Mouse (Mus musculus): Measurements from ENCODE around the gene 2900011O08Rik.
"Not testable (repeated sequence)": the region's sequence is repeated elsewhere in the genome, so short reads cannot be mapped to it uniquely, and the experiment has no call there.

Gene 2900011O08Rik

DNA sequence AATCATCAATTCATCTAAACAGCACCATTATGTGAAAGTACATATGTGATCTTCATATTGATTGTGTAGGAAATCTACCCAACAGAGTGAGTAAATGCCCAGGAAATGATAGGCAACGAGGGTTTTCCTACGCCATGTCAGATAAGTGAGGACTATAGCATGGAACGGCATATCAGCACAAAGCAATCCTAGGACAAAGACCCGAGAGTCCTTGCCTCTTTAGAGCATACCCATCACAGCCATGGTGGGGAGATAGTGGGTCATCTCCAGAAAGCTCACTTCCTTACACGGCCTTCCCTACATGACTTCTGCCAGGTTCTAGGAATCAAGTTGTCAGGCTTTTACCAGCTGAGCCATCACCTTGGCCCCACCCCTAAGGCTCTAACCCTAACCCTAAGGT, 73.5 kb downstream of the 2900011O08Rik start:
- no peak for DNase-seq (ENCODE audit: low read depth, low spot score)

DNA sequence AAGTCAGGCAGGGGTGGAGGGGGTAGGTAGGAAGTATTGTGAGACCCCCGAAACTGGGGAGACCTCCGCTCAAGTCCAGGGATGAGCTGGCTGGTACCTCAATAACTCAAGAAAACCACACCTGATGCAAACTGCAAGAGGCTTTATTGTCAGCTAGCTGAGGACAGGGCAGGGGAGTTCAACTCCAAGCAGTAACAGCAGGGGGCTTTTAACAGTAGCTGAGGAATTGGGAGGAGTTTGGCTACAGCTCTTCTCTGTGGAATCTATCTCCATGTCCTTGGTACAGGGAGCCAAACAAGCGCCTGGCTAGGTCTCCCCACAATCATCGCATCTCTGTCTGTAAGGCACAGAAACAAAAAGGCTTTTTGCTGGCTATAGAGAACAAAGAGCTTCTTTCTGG, 80.2 kb downstream of the 2900011O08Rik start:
- DNase-seq (ENCODE audit: low read depth, low spot score): peak; percentile 41

DNA sequence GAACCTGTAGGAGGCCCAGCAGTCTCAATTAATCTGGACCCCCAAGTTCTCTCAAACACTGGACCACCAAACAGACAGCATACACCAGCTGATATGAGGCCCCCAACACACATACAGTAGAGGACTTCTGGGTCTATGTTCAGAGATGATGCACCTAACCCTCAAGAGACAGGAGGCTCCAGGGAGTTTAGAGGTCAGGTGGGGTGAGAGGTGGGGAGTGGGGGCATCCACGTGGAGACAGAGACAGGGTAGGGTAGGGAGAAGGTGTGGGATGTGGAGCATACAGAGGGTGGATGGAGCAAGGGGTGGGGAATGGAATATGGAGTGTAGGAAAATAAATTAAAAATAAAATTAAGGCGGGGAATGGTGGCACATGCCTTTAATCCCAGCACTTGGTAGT, 82.3 kb downstream of the 2900011O08Rik start:
- DNase-seq (ENCODE audit: low read depth, low spot score): not testable (repeated sequence)

DNA sequence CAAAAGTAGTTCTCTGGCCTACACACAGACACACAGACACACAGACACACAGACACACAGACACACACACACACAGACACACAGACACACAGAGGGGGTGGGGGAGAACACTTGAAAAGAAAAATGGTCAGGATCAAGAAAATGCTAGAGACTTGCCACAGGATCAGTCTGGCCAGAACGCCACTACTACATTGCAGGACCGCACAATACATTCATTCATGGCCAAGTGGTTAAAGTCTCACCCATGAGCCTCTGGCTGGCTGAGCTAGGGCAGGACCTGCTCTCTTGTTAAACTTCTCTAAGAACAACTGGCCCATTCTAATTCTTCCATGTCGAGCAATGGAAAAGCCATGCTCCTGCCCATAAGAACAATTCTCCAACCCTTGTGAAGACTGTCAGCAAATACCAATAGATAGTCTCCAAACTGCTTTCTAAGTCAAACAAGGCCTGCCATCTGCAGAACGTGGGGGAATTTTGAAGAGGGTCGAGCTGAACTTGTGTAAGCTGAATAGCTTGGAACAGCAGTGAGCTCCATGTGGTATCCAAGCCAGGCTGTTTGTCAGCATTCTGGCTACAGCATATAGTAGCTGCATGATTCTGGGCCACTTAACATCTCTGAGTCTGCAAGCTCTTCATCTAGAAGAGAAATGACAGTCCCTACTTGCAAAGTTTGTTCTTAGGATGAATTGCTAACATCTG, 84.2 kb downstream of the 2900011O08Rik start:
- DNase-seq (ENCODE audit: low read depth, low spot score): no peak

DNA sequence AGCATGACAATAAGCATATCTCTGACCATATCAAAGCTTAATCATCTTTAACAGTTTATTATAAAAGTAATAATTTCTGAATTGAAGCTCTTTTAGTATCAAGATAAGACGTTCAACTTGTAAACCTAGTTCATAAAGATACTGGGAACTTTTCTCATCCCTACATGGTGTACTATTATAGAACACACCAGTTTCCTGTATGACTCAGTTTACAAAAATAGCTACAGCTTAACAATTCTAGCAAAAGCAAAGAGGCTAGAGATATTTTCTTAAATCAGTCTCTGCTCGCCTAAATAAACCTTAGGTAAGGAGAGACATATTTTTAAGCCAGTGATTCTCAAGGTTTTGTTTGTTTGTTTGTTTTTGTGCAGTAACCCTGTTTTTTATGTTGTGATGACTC, 96.5 kb downstream of the 2900011O08Rik start:
- DNase-seq (ENCODE audit: low read depth, low spot score): no peak

DNA sequence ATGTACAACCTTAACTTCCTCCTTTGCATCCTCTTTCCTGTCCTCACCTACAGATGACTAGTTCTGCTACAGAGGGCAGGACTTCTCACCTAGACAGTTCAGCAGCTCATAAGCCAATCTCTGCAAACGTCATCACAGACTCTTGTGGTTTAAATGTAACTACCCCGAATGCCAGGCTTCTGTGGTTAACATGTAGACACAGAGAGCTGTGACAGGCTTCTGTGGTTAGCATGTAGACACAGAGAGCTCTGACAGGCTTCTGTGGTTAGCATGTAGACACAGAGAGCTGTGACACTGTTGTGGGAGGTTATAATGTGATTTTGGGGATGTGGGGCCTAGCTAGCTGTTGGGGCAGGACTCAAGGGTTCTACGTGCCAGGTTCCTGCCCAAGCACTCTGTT, 101.8 kb downstream of the 2900011O08Rik start:
- no peak for DNase-seq (ENCODE audit: low read depth, low spot score)

DNA sequence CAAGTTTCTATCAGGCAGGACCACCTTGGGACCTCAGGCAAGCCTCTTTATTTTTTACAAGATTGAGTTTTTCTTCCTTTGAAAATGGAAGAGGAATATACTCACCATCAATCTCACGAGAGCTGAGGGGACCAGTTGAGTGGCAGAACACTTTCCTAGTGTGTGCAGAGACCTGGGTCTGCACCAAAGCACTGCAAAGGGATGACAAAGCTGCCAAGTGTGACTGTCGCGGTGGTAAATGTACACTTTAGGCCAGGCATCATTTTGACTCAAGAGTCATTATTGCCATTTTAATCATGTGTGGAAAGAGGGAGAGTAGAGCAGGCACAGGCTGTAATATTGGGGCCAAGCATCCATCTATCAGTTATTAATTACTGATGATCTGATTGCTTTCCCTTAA, 102.9 kb downstream of the 2900011O08Rik start:
- no peak for DNase-seq (ENCODE audit: low read depth, low spot score)

DNA sequence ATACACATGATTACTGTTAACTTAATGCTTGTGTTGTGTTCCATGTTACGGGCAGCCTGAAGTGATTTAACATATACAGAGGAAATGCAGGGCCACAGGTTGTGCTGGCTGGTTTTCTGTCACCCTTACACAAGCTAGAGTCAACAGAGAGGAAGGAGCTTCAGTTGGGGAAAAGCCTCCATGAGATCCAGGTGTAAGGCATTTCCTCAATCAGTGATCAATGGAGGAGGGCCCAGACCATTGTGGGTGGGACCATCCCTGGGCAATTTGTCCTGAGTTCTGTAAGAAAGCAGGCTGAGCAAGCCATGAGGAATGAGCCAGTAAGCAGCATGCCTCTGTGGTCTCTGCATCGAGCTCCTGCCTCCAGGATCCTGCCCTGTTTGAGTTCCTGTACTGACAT, 105.4 kb downstream of the 2900011O08Rik start:
- DNase-seq (ENCODE audit: low read depth, low spot score): no peak

DNA sequence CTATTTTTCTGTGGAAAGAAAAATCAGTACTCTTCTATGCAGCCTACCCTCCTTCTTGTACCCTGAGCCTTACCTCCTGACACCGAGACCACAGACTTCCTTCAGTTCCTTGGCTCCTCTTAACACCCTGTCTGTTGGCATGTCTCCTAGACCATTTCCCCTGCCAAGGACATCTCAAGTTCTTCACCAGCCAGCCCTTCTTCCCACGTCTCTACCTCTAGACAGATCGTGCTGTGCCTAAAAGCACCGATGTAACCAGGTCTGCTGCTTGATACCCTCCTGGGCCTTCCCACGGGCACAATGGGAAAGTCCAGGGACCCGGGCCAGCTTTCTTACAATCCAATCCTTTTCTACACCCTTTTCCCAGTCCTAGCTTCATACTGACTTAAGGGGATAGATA, 119.5 kb downstream of the 2900011O08Rik start:
- DNase-seq (ENCODE audit: low read depth, low spot score): no peak

DNA sequence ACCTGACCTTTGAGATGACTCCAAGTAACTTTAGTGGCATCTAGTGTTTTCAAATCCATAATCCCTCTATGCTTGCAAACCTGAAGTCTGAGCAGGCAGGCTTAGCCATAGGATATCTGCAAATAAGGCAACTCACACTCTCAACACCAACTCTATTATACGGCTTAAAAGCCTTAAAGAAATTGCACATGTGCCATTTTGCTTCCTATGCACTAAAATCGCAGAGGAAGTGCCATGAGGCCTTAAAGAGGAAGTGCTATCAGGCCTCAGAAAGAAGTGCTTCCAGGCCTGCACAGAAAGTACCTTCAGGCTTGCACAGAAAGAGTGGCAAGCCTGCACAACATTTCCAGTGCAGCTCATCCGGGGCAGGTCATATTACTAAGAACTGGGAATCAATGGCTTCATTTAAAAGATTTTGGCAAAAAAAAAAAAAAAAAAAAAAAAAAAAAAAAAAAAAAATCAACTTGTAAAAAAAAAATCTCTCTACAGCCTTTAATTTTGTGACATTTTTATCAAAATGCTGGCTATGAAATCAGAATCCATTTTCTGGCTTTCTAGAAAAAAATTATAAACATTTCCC, 123.3 kb downstream of the 2900011O08Rik start:
- DNase-seq (ENCODE audit: low read depth, low spot score): no peak

DNA sequence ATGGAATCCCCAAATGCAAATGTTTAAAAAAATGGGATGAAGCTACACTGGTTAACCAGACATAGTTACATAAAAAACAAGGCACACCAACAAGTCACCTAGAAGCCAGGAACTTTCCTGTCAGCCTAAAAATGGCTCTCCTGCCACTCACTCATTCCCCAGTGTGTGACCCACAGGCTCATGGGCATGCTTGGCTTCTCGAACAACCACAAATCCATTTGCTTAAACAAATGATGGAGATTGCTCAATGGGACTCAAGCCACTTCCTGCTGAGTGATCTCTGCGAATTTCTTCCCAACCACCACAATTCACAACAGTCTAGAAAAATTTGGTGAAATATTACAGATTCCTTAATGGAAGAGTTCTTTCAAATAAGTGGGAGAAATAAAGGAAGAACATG, 124.5 kb downstream of the 2900011O08Rik start:
- no peak for DNase-seq (ENCODE audit: low read depth, low spot score)

DNA sequence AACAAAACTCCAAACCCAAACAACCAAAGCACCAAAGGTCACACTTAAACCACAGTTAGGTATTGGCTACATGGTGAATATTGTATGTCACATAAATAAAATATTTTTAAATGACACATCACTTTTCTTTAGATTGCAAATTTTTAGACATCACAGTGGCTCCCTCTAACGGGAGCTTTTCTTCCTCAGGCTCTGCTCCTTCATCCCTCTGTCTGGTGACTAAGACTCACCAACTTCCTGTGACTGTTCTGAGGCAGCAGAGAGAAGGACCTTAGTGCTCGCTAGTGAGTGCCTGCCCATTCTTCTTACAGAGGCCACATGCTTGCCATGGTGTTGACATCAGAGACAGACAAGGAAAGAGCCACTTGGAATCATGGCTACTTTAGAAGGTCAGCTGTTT, 125.7 kb downstream of the 2900011O08Rik start:
- DNase-seq (ENCODE audit: low read depth, low spot score): no peak

DNA sequence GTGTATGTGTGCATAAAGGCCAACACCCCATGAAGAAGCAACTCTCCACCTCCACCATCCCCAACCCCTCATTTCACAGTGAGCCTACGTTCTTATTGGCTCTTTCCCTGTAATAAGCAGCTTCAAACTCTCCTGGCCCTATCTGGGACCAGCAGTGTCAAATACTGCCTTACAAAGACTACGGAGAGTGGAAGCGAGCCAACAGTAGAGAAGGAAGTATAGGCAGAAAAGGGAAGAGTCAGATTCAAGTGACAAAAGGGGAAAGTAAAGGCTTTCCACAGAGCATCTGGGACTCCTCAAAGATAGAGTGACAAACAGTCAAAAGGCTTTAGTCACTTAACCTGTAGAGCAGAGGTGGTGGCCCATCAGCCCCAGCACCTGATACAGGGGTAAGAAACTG, 126.3 kb downstream of the 2900011O08Rik start:
- DNase-seq (ENCODE audit: low read depth, low spot score): no peak

DNA sequence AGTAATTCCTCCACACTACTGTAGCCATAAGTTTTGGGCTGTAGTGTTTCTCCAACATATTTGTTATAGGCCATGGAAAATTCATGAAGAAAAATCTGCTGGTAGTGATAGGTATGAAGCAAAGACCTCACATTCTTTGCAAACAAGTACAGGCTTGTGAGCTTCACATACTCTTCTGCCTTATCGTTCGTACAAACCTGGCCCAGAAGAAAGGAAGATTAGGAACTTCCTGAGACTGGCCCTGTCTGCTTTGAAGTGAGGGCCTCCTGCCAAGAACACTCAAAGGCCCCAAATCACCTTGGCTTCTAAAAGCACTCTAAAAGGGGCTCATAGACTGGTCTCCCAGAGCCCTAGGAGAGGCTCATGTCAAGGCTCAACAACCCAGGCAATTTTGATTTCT, 130.9 kb downstream of the 2900011O08Rik start:
- DNase-seq (ENCODE audit: low read depth, low spot score): no peak

DNA sequence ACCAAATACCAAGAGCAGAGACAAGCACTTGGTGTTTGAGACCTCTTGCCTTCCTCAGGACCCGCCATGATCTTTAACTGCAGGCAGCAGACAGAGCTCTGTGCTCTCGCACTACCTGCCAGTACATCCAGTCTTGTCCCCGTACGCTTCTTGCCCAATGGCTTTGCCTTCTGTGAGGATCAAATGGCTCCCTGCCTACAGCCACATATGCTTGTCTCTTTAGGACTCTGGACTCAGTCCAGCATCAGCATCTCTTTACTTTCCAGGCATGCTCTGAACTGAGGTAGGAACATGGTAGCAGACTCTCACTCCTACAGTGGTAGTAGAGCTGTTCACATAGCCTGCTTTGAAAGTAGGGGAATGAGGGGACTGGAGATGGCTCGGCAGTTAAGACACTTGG, 134.5 kb downstream of the 2900011O08Rik start:
- no peak for DNase-seq (ENCODE audit: low read depth, low spot score)

DNA sequence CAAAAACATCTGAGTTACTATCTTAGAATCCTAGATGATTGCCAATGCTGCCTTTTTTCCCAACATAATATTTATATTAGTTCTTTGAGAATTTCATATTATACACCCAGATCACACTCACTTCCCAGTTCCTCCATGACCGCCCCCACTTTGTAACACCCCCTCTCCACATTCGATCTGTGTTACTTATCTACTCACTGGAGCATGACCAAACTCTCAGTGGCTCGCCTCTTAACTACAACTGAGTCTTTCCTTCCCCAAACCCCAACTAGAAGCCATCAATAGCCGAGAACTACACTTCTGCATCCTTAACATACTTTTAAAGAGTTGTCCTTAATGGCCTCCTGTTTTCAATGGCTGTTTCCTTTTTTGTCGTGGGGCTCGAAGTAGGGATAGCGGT, 135.2 kb downstream of the 2900011O08Rik start:
- DNase-seq (ENCODE audit: low read depth, low spot score): no peak

DNA sequence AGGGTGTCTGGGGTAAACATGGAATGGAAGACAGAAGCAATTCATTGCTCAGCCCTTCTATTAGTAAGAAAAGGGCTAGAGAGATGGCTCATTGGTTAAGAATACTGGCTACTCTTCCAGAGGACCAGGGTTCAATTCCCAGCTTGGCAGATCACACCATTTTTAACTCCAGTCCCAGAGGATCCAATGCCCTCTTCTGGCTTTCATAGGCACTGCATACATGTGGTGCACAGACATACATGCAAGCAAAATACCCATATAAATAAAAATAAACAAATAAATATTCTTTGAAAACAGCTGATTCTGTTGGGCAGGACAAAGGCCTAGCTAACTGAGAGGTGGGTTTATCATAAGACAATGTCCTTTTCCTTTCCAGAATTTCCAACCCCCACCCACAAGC, 136.2 kb downstream of the 2900011O08Rik start:
- DNase-seq (ENCODE audit: low read depth, low spot score): peak; percentile 32

DNA sequence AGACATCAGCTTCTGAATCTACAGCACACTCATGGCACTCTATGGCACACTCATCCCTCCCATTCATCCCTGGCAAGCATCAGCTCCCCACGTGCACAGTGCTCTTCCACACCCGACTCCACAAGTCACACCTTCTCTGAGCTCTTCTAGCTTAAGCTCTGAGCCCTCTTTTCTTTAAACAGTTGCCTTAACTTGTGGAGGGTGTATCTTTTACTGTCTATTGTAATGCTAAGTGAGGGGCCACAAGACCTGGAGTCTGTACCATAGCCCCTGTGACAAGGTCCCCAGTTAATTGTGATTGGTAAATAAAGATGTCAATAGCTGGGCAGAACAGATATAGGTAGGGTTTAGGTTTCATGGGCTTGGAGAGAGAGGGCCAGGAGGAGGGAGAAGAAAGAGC, 137.5 kb downstream of the 2900011O08Rik start:
- DNase-seq (ENCODE audit: low read depth, low spot score): peak; percentile 67

DNA sequence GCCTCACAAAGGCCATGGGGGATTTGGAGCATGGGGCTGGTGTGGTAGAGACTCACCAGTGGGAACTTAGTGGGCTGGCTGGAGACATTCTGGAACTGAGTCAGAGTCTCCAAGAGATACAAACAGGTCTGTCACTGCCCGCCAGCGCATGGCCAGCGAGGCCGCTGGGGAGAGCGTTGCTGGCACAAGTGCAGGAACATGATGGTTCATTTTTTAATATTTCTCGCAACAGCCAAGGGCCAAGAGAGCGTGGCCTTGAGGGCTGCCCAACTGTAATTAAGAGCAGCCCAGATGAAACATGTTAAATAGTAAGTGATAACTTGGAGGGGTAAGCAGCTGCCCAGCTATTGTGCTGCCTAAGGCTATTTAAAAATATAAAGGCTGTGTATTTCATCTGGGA, 138.3 kb downstream of the 2900011O08Rik start:
- no peak for DNase-seq (ENCODE audit: low read depth, low spot score)

DNA sequence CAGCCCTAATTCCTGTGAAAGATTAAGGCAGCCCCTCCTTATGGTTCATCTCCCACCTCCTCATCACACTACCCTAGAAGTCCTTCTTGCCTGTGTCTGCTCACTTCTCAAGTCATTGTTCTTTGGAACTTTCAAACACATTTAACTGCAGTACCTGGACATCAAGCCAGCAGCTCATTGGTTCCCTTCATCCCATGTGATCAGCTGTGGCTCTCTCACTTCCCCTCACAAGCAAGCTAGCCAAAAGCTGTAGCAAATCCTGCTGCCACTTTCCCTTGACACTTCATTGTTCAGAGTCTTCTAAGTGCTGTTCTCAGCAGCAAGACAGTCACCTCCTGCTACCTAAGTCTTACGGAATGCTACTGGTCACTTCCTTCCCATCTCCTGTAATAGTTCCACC, 138.8 kb downstream of the 2900011O08Rik start:
- no peak for DNase-seq (ENCODE audit: low read depth, low spot score)

DNA sequence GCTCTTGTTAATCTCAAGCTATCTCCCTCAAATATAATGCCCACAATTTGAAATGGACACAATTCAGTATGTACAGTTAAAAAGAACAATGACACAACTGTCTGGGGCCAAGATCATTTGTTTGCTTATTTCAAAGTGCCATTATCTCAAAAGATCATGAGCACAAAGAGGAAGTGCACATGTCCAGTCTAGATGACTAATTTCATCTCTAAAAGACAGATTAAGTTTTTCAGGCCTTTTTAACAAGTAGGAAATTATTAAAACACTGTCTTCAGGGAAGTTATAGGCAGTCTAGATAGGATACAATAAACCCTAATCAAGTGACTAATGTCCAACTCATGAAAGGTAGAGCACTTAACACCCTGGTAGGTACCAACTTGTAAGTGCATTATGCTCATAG, 142.6 kb downstream of the 2900011O08Rik start:
- DNase-seq (ENCODE audit: low read depth, low spot score): no peak

DNA sequence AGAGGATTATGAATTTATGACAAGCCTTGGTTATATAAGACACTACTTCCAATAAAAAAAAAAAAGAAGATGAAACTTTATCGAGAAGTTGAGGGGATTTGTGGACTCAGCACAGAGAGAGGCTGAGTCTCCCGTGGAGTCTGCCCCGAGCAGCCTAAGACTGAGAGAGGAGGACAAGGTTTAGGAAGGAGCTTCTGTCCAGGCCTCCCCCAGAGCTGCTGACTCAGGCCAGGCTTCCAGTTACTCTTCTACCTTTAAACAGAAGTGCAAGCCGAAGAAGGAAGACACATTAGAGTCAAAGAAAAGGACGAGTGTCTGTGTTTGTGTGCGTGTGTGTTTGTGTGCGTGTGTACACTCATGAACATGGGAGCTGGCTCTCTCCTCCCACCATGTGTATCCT, 144.4 kb downstream of the 2900011O08Rik start:
- no peak for DNase-seq (ENCODE audit: low read depth, low spot score)

DNA sequence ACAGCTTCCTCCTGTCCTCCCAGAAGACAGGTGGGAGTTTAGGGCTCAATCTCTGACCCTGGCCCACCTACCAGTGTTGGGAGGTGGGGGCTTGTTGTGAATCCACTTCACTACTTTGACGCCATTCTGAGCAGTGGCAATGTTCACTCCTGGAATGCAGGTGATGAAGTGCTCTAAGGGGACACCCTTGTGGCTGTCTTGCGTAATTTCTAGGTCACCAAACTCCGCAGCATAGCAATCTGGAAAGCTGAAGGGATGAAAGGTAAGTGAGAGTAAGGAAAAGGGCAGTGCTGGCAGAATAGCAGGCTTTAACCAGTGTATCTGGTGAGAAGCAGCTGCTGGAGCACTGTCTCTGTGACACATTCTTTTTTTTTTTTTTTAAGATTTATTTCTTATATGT, 145.0 kb downstream of the 2900011O08Rik start:
- peak; percentile 41 for DNase-seq (ENCODE audit: low read depth, low spot score)

DNA sequence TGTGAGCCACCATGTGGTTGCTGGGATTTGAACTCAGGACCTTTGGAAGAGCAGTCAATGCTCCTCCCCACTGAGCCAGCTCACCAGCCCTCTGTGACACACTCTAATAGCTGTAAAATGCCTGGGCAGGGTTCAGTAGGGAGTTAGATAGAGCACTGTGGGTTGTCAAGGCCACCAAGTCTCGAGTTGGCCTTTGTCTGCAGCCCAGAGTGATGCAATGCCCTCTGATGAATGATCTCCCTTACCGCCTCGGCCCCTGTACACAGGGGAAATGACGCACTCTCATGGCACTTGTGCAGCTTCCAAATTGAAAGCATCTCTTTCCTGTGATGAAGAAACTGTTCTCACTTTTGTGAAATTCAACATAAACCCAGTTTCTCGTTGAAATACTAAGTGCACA, 145.4 kb downstream of the 2900011O08Rik start:
- no peak for DNase-seq (ENCODE audit: low read depth, low spot score)

Measured in ES-CJ7 (cell line).